Mouse (Mus musculus): Measurements from ENCODE around the gene Zcchc14. TPM values are rescaled to one million over a fixed set of nuclear protein-coding genes. Genes with fewer than 3 reads are reported as not detected.
A peak's percentile ranks its signal among the peaks of the same experiment; 100 is the strongest.

Zcchc14 gene
- total and polyA plus RNA-seq, 3 experiments, result not detected

DNA sequence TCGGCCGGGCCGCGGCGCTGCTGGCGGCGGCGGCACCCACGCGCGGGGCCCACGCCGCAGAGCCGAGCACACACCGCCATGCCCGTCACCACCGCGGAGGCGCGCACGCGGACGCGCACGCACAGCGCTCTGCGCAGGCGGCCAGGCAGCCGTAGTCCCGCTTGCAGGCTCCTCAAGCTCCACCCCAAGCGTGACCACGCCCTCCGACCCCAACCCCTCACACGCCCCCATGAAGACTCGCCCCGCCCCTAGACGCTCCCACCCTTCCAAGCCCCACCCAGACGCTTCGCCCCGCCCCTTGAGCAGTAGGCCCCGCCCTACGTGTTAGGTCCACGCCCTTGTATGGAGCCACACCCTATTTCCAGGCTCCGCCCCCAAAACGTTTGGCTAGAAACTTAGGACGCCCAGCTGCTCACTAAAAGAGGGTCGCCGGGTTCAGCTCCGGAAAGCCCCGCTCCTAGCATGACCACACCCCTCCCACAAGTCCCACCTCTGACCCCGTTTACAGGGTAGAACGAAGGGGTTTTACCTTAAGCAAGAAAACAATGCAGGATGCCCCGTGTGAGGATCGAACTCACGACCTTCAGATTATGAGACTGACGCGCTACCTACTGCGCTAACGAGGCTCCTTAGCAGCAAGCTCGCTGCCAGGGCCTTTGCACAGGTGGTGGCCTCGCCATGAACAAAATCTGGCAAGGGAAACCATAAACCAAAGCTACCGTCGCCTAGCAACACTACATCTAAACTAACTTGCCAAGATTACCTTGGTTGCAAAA lies 73.8 kb downstream of the Zcchc14 start, which contains the start of gene Fbxo31 (continued):
- TF ChIP-seq SIN3A (IDR thresholded peaks at IDR 0.05; ENCODE audit: low read length), result peak; percentile 14; the same call in 1 of the 2 replicates
- 0 out of 2 replicates have a peak, but pooled peaks have one; percentile 44 for TF ChIP-seq ZMIZ1 (IDR thresholded peaks at IDR 0.05; ENCODE audit: low read depth, low read length)
- peak; percentile 99 for TF ChIP-seq TBP (conservative IDR thresholded peaks at IDR 0.05; ENCODE audit: low read depth, low read length)
- peak; percentile 85 for TF ChIP-seq NRF1 (IDR thresholded peaks at IDR 0.05; ENCODE audit: low read depth, low read length)

DNA sequence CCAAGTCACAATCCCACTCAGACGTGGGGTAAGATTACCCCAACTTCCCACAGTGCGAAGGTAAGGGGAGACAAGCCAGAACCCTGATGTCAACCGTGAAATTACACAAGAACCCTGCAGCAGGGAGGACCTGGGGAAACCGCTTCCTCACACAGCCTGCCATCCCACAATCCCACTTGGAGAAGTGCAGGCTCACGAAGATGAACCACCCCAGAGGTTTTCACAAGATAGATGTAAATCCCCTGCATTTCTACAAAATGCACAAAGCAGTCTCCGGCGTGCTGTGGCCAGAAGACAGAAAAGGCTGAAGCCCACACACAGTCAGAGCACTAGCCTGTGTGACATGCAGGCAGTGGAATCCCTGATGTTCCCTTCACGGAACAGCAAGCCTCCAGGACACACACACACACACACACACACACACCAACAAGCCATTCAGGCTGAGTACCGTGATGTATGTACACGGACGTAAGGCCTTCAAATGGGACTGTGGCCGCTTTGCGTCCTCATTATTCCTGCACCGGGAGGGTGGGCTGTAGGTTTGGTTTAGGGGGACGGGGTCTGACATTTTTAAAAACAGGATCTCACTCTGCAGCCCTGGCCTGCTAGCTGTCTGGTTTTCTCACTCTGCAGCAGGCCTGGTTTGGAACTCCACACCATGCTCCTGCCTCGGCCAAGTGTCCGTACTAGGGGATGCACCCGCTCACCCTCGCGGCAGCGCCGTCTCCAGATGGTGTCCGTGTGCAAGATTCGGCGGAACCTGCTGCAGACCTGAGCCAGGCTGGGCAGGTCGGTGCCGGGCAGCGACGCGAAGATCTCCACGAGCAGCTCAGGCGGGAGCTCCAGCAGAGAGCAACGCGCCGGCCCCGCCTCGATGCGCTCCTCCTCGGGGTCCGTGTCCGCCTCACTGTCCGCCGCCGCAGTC lies 74.7 kb downstream of the Zcchc14 start:
- peak overlapping the region; percentile 24 for H3K27ac ChIP-seq (ENCODE audit: insufficient read depth, low read depth)
- dilution Hi-C loops (cut with MboI; ENCODE audit: extremely low pct_ligation_motif_present, extremely low pct_unique_long_range_greater_than_20kb, low sequenced_read_pairs) (no loop called here), in situ Hi-C loops (cut with MboI; ENCODE audit: low pct_ligation_motif_present, low pct_unique_long_range_greater_than_20kb, low sequenced_read_pairs) (loop anchor here (25.0 kb wide), 1 partner anchor 859 kb away; the partner anchor contains the start of genes Cyba and Mvd)
- peaks cover 4% of the 10 kb centered on the region for H3K27me3 ChIP-seq (replicated peaks)
- TF ChIP-seq ETS1 (conservative IDR thresholded peaks at IDR 0.05; ENCODE audit: low read depth, low read length) (no peak), JUN (IDR thresholded peaks at IDR 0.05; ENCODE audit: insufficient read depth, low read depth, low read length) (no peak), TCF12 (IDR thresholded peaks at IDR 0.05; ENCODE audit: low read depth, low read length) (no peak), SIN3A (IDR thresholded peaks at IDR 0.05; ENCODE audit: low read length) (peak; percentile 5; the same call in 1 of the 2 replicates), NRF1 (IDR thresholded peaks at IDR 0.05; ENCODE audit: low read depth, low read length) (no peak), MXI1 (IDR thresholded peaks at IDR 0.05; ENCODE audit: low read depth, low read length) (peak; percentile 58; the same call in 1 of the 2 replicates)
- H3K36me3 ChIP-seq (replicated peaks in 1 of 2; ENCODE audit: control insufficient read depth in 1 of 2, insufficient read depth in 1 of 2, low read length in 1 of 2), result peaks cover 0 to 21% of the 10 kb centered on the region in 2 experiments
- DNase-seq (ENCODE audit: extremely low read depth), result no peak
- peaks cover 19 to 52% of the 10 kb centered on the region in 2 experiments for H3K4me1 ChIP-seq (ENCODE audit: control insufficient read depth in 1 of 2, insufficient read depth in 2 of 2)
- peak overlapping the region; percentile 74 for H3K4me2 ChIP-seq (ENCODE audit: insufficient read depth, low read depth, poor library complexity, severe bottlenecking)
- peaks cover 38% of the 10 kb centered on the region for H3K79me2 ChIP-seq (replicated peaks; ENCODE audit: control insufficient read depth, extremely low read depth, insufficient read depth, poor library complexity, severe bottlenecking)
- H3K9me3 ChIP-seq (replicated peaks; ENCODE audit: low read length), result no peaks in the 10 kb centered on the region
- H3K4me3 ChIP-seq (replicated peaks in 1 of 3; ENCODE audit: low read depth in 2 of 3, low read length in 2 of 3, poor library complexity in 1 of 3), result peak overlapping the region; percentile 88 to 98 (median 93)
- H3K9ac ChIP-seq (ENCODE audit: insufficient read depth, low read depth), result peak overlapping the region; percentile 64

DNA sequence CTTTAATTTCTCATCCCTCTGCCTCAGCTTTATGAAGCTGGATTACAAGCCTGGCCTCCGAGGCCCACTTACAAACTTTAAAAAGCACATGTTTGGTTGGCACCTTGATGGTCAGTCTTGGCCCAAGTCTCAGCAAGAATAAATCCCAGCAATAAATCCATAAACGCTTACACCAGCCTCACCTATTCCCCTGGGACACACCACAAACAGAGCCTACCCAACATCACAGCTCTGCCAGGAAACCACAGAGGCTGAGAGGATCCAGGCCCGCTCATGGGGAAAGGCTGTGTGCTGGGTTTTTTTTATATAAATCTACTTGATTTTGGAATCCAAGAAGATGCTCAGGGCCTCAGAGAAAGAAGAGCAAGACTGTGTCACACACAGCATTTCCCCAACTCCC lies 77.0 kb downstream of the Zcchc14 start:
- no peak overlapping the region for H3K4me2 ChIP-seq (ENCODE audit: insufficient read depth, low read depth, poor library complexity, severe bottlenecking)
- in situ Hi-C loops (cut with MboI; ENCODE audit: low pct_ligation_motif_present, low pct_unique_long_range_greater_than_20kb, low sequenced_read_pairs) (loop anchor here (25.0 kb wide), 1 partner anchor 862 kb away; the partner anchor contains the start of genes Cyba and Mvd), dilution Hi-C loops (cut with MboI; ENCODE audit: extremely low pct_ligation_motif_present, extremely low pct_unique_long_range_greater_than_20kb, low sequenced_read_pairs) (no loop called here)
- H3K27me3 ChIP-seq (replicated peaks), result no peaks in the 10 kb centered on the region
- no peak overlapping the region for H3K4me3 ChIP-seq (replicated peaks in 1 of 3; ENCODE audit: low read depth in 2 of 3, low read length in 2 of 3, poor library complexity in 1 of 3)
- H3K4me1 ChIP-seq (ENCODE audit: control insufficient read depth in 1 of 2, insufficient read depth in 2 of 2), result peaks cover 17 to 44% of the 10 kb centered on the region in 2 experiments
- H3K79me2 ChIP-seq (replicated peaks; ENCODE audit: control insufficient read depth, extremely low read depth, insufficient read depth, poor library complexity, severe bottlenecking), result peaks cover 41% of the 10 kb centered on the region
- no peak for TF ChIP-seq CTCF (conservative IDR thresholded peaks at IDR 0.05 in 1 of 2, IDR thresholded peaks at IDR 0.05 in 1 of 2; ENCODE audit: low read depth in 2 of 2, low read length in 2 of 2)
- no peak for TF ChIP-seq HCFC1 (IDR thresholded peaks at IDR 0.05; ENCODE audit: low read depth, low read length)
- no peak for TF ChIP-seq RAD21 (IDR thresholded peaks at IDR 0.05; ENCODE audit: low read depth, low read length)
- no peak for TF ChIP-seq MXI1 (IDR thresholded peaks at IDR 0.05; ENCODE audit: low read depth, low read length)
- no peak for TF ChIP-seq ELF1 (IDR thresholded peaks at IDR 0.05; ENCODE audit: low read depth, low read length)
- TF ChIP-seq MAX (IDR thresholded peaks at IDR 0.05; ENCODE audit: low read length), result no peak
- no peak for TF ChIP-seq EP300 (IDR thresholded peaks at IDR 0.05; ENCODE audit: low read length)
- no peak for TF ChIP-seq JUND (conservative IDR thresholded peaks at IDR 0.05; ENCODE audit: low read depth, low read length)
- TF ChIP-seq POLR2AphosphoS2 (IDR thresholded peaks at IDR 0.05; ENCODE audit: low read depth, low read length), result no peak
- TF ChIP-seq SMC3 (IDR thresholded peaks at IDR 0.05; ENCODE audit: low read depth, low read length), result no peak
- no peak for TF ChIP-seq MAZ (IDR thresholded peaks at IDR 0.05; ENCODE audit: low read depth, low read length)
- TF ChIP-seq IRF4 (IDR thresholded peaks at IDR 0.05; ENCODE audit: low read depth, low read length), result no peak
- no peak for TF ChIP-seq TCF12 (IDR thresholded peaks at IDR 0.05; ENCODE audit: low read depth, low read length)
- TF ChIP-seq ZMIZ1 (IDR thresholded peaks at IDR 0.05; ENCODE audit: low read depth, low read length), result no peak
- no peak for TF ChIP-seq MAFK (IDR thresholded peaks at IDR 0.05; ENCODE audit: insufficient replicate concordance, low read length)
- no peak for TF ChIP-seq NRF1 (IDR thresholded peaks at IDR 0.05; ENCODE audit: low read depth, low read length)
- TF ChIP-seq RCOR1 (conservative IDR thresholded peaks at IDR 0.05; ENCODE audit: low read depth, low read length), result no peak
- peaks cover 0 to 42% of the 10 kb centered on the region in 2 experiments for H3K36me3 ChIP-seq (replicated peaks in 1 of 2; ENCODE audit: control insufficient read depth in 1 of 2, insufficient read depth in 1 of 2, low read length in 1 of 2)
- H3K9me3 ChIP-seq (replicated peaks; ENCODE audit: low read length), result no peaks in the 10 kb centered on the region
- no peak for DNase-seq (ENCODE audit: extremely low read depth)
- no peak overlapping the region for H3K27ac ChIP-seq (ENCODE audit: insufficient read depth, low read depth)
- H3K9ac ChIP-seq (ENCODE audit: insufficient read depth, low read depth), result no peak overlapping the region

Data from CH12.LX (cell line).